Mouse (Mus musculus) layer of hippocampus, adult 9-11 months (tissue): ENCODE data around the gene Arhgap32.
A peak's percentile ranks its signal among the peaks of the same experiment; 100 is the strongest.
"Not testable (repeated sequence)": the region's sequence is repeated elsewhere in the genome, so short reads cannot be mapped to it uniquely, and the experiment has no call there.

Experiments used
- DNase-seq: peaks from one replicate; pipeline ENCODE4 v3.0.0; 2022

Gene Arhgap32

GRCm38 (mm10) chr9:32138616-32139015, 22.7 kb downstream of the Arhgap32 start:
- no peak for DNase-seq

GRCm38 (mm10) chr9:32139641-32140040, 23.7 kb downstream of the Arhgap32 start:
- no peak for DNase-seq

- no peak for DNase-seq
Observed at GRCm38 (mm10) chr9:32142834-32143233, 26.9 kb downstream of the Arhgap32 start.

- no peak for DNase-seq
Observed at GRCm38 (mm10) chr9:32143451-32143850, 27.5 kb downstream of the Arhgap32 start.

GRCm38 (mm10) chr9:32146257-32146996, 30.5 kb downstream of the Arhgap32 start:
- peak; percentile 73 for DNase-seq

- DNase-seq: no peak
Observed at GRCm38 (mm10) chr9:32149241-32149640, 33.3 kb downstream of the Arhgap32 start.

- no peak for DNase-seq
Observed at GRCm38 (mm10) chr9:32149836-32150642, 34.1 kb downstream of the Arhgap32 start.

- no peak for DNase-seq
Observed at GRCm38 (mm10) chr9:32154727-32155371, 38.9 kb downstream of the Arhgap32 start.

- no peak for DNase-seq
Observed at GRCm38 (mm10) chr9:32156706-32157105, 40.8 kb downstream of the Arhgap32 start.

GRCm38 (mm10) chr9:32157201-32157600, 41.3 kb downstream of the Arhgap32 start:
- no peak for DNase-seq

- DNase-seq: peak; percentile 17
Observed at GRCm38 (mm10) chr9:32158837-32159543, 43.1 kb downstream of the Arhgap32 start.

- no peak for DNase-seq
Observed at GRCm38 (mm10) chr9:32159724-32160123, 43.8 kb downstream of the Arhgap32 start.

GRCm38 (mm10) chr9:32162792-32163191, 46.9 kb downstream of the Arhgap32 start:
- no peak for DNase-seq

- not testable (repeated sequence) for DNase-seq
Observed at GRCm38 (mm10) chr9:32163820-32164219, 47.9 kb downstream of the Arhgap32 start.

GRCm38 (mm10) chr9:32168546-32169137, 52.7 kb downstream of the Arhgap32 start:
- no peak for DNase-seq

GRCm38 (mm10) chr9:32170713-32171112, 54.8 kb downstream of the Arhgap32 start:
- no peak for DNase-seq

- DNase-seq: no peak
Observed at GRCm38 (mm10) chr9:32176612-32177011, 60.7 kb downstream of the Arhgap32 start.

- no peak for DNase-seq
Observed at GRCm38 (mm10) chr9:32181170-32181569, 65.2 kb downstream of the Arhgap32 start.

GRCm38 (mm10) chr9:32186489-32186888, 70.6 kb downstream of the Arhgap32 start:
- DNase-seq: no peak

GRCm38 (mm10) chr9:32192295-32193073, 76.5 kb downstream of the Arhgap32 start:
- no peak for DNase-seq

GRCm38 (mm10) chr9:32204450-32204990, 88.6 kb downstream of the Arhgap32 start:
- no peak for DNase-seq
